Mouse (Mus musculus) bone marrow, adult 2 months (tissue): ENCODE measurements around the gene Ppil4. TPM values are rescaled to one million over a fixed set of nuclear protein-coding genes. Genes with fewer than 3 reads are reported as not detected.
A peak's percentile ranks its signal among the peaks of the same experiment; 100 is the strongest.

Source experiments
- H3K27ac ChIP-seq: fragments of 200-500 bp; 2 replicates; pipeline ENCODE4 v1.5.1; 2012; ENCODE audit warnings: low read depth, mild to moderate bottlenecking, control low read depth, inconsistent platforms, low read length; ENCODE audit not compliant: control insufficient read depth, poor library complexity, insufficient read depth
- H3K4me1 ChIP-seq: fragments of 200-500 bp; 2 replicates; pipeline ENCODE4 v1.6.1; 2011; ENCODE audit warnings: low read length; ENCODE audit not compliant: control insufficient read depth, insufficient read depth
- H3K4me3 ChIP-seq: fragments of 200-500 bp; replicated peaks from 2 replicates; pipeline ENCODE3; 2011; ENCODE audit warnings: mild to moderate bottlenecking, low read depth, low read length, control low read depth; ENCODE audit not compliant: control insufficient read depth
- CTCF ChIP-seq: fragments of 200-500 bp; IDR thresholded peaks from 2 replicates; pipeline ENCODE4 v1.5.1; 2011; ENCODE audit warnings: low read length, control low read depth; ENCODE audit not compliant: control insufficient read depth, insufficient read depth
- POLR2A ChIP-seq: fragments of 200-500 bp; IDR thresholded peaks from 2 replicates; pipeline ENCODE4 v1.6.1; 2011; ENCODE audit warnings: low read depth, mild to moderate bottlenecking, control low read depth, low read length, borderline replicate concordance; ENCODE audit not compliant: control insufficient read depth
- WGBS: fragments of 180-500 bp; shearing (Covaris S2); methylation state at CpG from one replicate; pipeline ENCODE4 v1.1.7; 2018; 5-methylcytosine and 5-hydroxymethylcytosine counted together
- polyA plus RNA-seq: library from polyadenylated mRNA; stranded (reverse); fragments of >200 nt; gene quantifications from 2 replicates; pipeline ENCODE4 v1.2.4, GENCODE M21; 2011; ENCODE audit warnings: low replicate concordance; ENCODE audit not compliant: missing spikeins, insufficient read depth, insufficient read length

Gene Ppil4
- polyA plus RNA-seq, 1 experiment, result 44.7 TPM

- TF ChIP-seq POLR2A (0 out of 2 replicates have a peak, but pooled peaks have one; percentile 32), CTCF (0 out of 2 replicates have a peak, but pooled peaks have one; percentile 3)
- whole genome bisulfite sequencing, result 2% methylated on average over 15 of the region's 15 CpGs
- H3K27ac ChIP-seq, result peak within 1 kb of the TSS; percentile 78
Observed at GRCm38 (mm10) chr10:7832171-7832676, 39.5 kb downstream of the Ppil4 start, which contains the start of gene Zc3h12d. TSS of gene Zc3h12d (plus strand) at chr10:7832470.

GRCm38 (mm10) chr10:7833377-7834165 lies 40.9 kb downstream of the Ppil4 start:
- 48% methylated on average over 9 of the region's 9 CpGs for WGBS
- H3K4me3 ChIP-seq, result peak overlapping the region; percentile 16
- H3K27ac ChIP-seq, result peak overlapping the region; percentile 78
- no peak for TF ChIP-seq POLR2A
- TF ChIP-seq CTCF, result 0 out of 2 replicates have a peak, but pooled peaks have one; percentile 24
- H3K4me1 ChIP-seq, result peaks cover 5% of the 10 kb centered on the region; the same call in 1 of the 2 replicates

More at GRCm38 (mm10) chr10:7832171-7832676, 39.5 kb downstream of the Ppil4 start, which contains the start of gene Zc3h12d:
- H3K4me1 ChIP-seq, result peaks cover 5% of the 10 kb centered on the region; the same call in 1 of the 2 replicates
- H3K4me3 ChIP-seq, result peak within 1 kb of the TSS; percentile 57

GRCm38 (mm10) chr10:7834671-7835225 lies 42.1 kb downstream of the Ppil4 start:
- WGBS, result 45% methylated on average over 10 of the region's 10 CpGs
- TF ChIP-seq POLR2A (no peak), CTCF (no peak)
- Histone ChIP-seq H3K4me1 (peaks cover 5% of the 10 kb centered on the region; the same call in 1 of the 2 replicates), H3K4me3 (no peak overlapping the region), H3K27ac (peak overlapping the region; percentile 72)

DNA sequence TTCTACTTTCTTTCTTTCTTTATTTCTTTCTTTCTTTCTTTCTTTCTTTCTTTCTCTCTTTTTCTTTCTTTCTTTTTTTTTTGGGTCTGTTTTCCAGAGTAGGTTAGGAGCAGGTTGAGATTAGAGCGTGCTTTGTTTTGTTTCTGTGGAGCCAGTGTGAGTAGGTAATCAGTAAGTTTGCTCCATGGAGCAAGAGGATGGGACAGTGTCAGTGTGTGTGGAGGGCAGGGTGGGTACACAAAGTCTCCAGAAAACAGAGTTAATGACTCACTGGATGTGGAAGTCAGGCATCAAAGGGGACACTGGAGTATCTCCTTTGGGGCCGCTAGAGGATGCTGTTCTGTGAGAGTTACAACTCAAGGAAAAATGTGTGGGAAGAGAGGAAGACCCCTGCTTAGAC lies 44.2 kb downstream of the Ppil4 start:
- WGBS, result 88% methylated on average over 2 of the region's 2 CpGs
- no peak for TF ChIP-seq CTCF
- TF ChIP-seq POLR2A, result no peak
- peaks cover 8% of the 10 kb centered on the region for H3K4me1 ChIP-seq

GRCm38 (mm10) chr10:7837446-7837845 lies 44.8 kb downstream of the Ppil4 start:
- TF ChIP-seq CTCF (no peak), POLR2A (no peak)
- Histone ChIP-seq H3K4me3 (no peak overlapping the region), H3K4me1 (peaks cover 7% of the 10 kb centered on the region), H3K27ac (no peak overlapping the region)
- 84% methylated on average over 8 of the region's 8 CpGs for WGBS

More for the DNA sequence above, 44.2 kb downstream of the Ppil4 start:
- Histone ChIP-seq H3K4me3 (no peak overlapping the region), H3K27ac (no peak overlapping the region)

DNA sequence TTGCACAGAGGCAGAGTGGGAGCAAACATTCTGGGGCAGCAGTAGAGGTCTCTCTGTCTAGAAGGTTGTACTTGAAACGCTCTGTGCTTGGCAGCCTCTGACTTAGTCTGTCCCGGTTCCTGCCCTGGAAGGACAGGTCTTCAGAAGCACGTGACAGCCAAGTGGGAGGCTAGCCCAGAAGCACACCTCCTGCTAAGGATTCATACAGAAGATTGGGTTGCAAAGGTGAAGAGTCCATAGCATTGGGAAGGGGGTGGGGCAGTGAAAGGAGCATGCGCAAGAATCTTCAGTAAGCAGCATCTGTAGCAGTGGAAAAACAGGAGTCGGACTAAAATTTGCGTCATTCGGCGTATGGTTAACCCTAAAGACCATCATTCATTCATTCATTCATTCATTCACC lies 45.3 kb downstream of the Ppil4 start:
- WGBS, result 80% methylated on average over 8 of the region's 8 CpGs

GRCm38 (mm10) chr10:7838874-7839421 lies 46.3 kb downstream of the Ppil4 start:
- TF ChIP-seq POLR2A (no peak), CTCF (no peak)
- whole genome bisulfite sequencing, result 71% methylated on average over 5 of the region's 5 CpGs
- Histone ChIP-seq H3K27ac (no peak overlapping the region), H3K4me1 (peaks cover 5% of the 10 kb centered on the region), H3K4me3 (no peak overlapping the region)

More for the DNA sequence above, 45.3 kb downstream of the Ppil4 start:
- TF ChIP-seq POLR2A (no peak), CTCF (no peak)
- peaks cover 6% of the 10 kb centered on the region for H3K4me1 ChIP-seq
- no peak overlapping the region for H3K27ac ChIP-seq
- no peak overlapping the region for H3K4me3 ChIP-seq
